Mouse (Mus musculus): ENCODE measurements around the gene Adgrd1.

- TF ChIP-seq CTCF (IDR thresholded peaks at IDR 0.05) (no peak), EP300 (IDR thresholded peaks at IDR 0.05) (no peak)
Observed at GRCm38 (mm10) chr5:129217481-129218221, 121.1 kb downstream of the Adgrd1 start.

Measured in lung, postnatal 0 days (tissue).